Mouse (Mus musculus) CH12.LX (cell line): ENCODE measurements around the gene Gm26657. TPM values are rescaled to one million over a fixed set of nuclear protein-coding genes. Genes with fewer than 3 reads are reported as not detected.
A peak's percentile ranks its signal among the peaks of the same experiment; 100 is the strongest.

Experiments
- DNase-seq: peaks from one replicate; pipeline ENCODE4 v3.0.0-alpha.2; 2013; ENCODE audit errors: extremely low read depth
- H3K27ac ChIP-seq: 2 replicates; pipeline ENCODE4 v1.5.1; 2012; ENCODE audit warnings: low read depth, mild to moderate bottlenecking, control low read depth, moderate library complexity; ENCODE audit not compliant: insufficient read depth
- H3K27me3 ChIP-seq: replicated peaks from 2 replicates; pipeline ENCODE3; 2012; ENCODE audit warnings: inconsistent platforms
- H3K36me3 ChIP-seq, 2 experiments: replicated peaks in 1 of 2; 2 replicates each; pipeline versions ENCODE3 to v1.6.1; 2012; ENCODE audit warnings: inconsistent platforms in 1 of 2, low read length in 1 of 2, mild to moderate bottlenecking in 1 of 2, mixed read lengths in 1 of 2, moderate library complexity in 1 of 2; ENCODE audit not compliant: control insufficient read depth in 1 of 2, insufficient read depth in 1 of 2
- H3K4me1 ChIP-seq, 2 experiments: 2 replicates each; pipeline ENCODE4 v1.6.1; 2012; ENCODE audit warnings: inconsistent platforms in 1 of 2, moderate library complexity in 1 of 2; ENCODE audit not compliant: insufficient read depth in 2 of 2, control insufficient read depth in 1 of 2
- H3K4me2 ChIP-seq: 2 replicates; pipeline ENCODE4 v1.6.1; 2012; ENCODE audit warnings: low read depth, mild to moderate bottlenecking, control low read depth; ENCODE audit not compliant: poor library complexity, insufficient read depth, severe bottlenecking
- H3K4me3 ChIP-seq, 3 experiments: fragments of 150-350 bp in 1 of 3; sonication (generic) in 1 of 3; replicated peaks in 1 of 3; 2 replicates each; pipeline versions ENCODE3 to v1.5.1; 2011 to 2012; ENCODE audit warnings: low read depth in 2 of 3, low read length in 2 of 3, mild to moderate bottlenecking in 2 of 3, moderate library complexity in 2 of 3, control low read depth in 1 of 3, improper control_type of control experiment in 1 of 3, inconsistent platforms in 1 of 3, mixed read lengths in 1 of 3; ENCODE audit not compliant: poor library complexity in 1 of 3
- H3K79me2 ChIP-seq: replicated peaks from 2 replicates; pipeline ENCODE4 v1.6.1; 2012; ENCODE audit warnings: mild to moderate bottlenecking, moderate library complexity; ENCODE audit not compliant: control insufficient read depth, poor library complexity, insufficient read depth, severe bottlenecking; ENCODE audit errors: extremely low read depth
- H3K9ac ChIP-seq: 2 replicates; pipeline ENCODE4 v1.6.1; 2012; ENCODE audit warnings: low read depth, mild to moderate bottlenecking, control low read depth, moderate library complexity; ENCODE audit not compliant: insufficient read depth
- H3K9me3 ChIP-seq: replicated peaks from 2 replicates; pipeline ENCODE3; 2012; ENCODE audit warnings: low read length, inconsistent platforms, mixed read lengths
- CHD1 ChIP-seq: IDR thresholded peaks from 2 replicates; pipeline ENCODE4 v1.6.1; 2012; ENCODE audit warnings: low read depth, low read length, improper control_type of control experiment, inconsistent platforms
- CHD2 ChIP-seq: IDR thresholded peaks from 2 replicates; pipeline ENCODE4 v1.6.1; 2011; ENCODE audit warnings: low read length, improper control_type of control experiment
- CTCF ChIP-seq, 2 experiments: IDR thresholded peaks in 1 of 2; conservative IDR thresholded peaks in 1 of 2; 2 replicates each; pipeline ENCODE4 v1.5.1; 2011 to 2012; ENCODE audit warnings: low read depth in 2 of 2, low read length in 2 of 2, improper control_type of control experiment in 1 of 2, inconsistent platforms in 1 of 2, mild to moderate bottlenecking in 1 of 2, moderate library complexity in 1 of 2
- EP300 ChIP-seq: IDR thresholded peaks from 2 replicates; pipeline ENCODE4 v1.6.1; 2011; ENCODE audit warnings: low read length, improper control_type of control experiment
- ETS1 ChIP-seq: conservative IDR thresholded peaks from 2 replicates; pipeline ENCODE4 v1.6.1; 2012; ENCODE audit warnings: low read depth, mild to moderate bottlenecking, inconsistent platforms, low read length, improper control_type of control experiment, moderate library complexity
- GABPA ChIP-seq: IDR thresholded peaks from 2 replicates; pipeline ENCODE4 v1.6.1; 2012; ENCODE audit warnings: low read depth, low read length, improper control_type of control experiment, inconsistent platforms; ENCODE audit not compliant: insufficient replicate concordance
- HCFC1 ChIP-seq: IDR thresholded peaks from 2 replicates; pipeline ENCODE4 v1.6.1; 2012; ENCODE audit warnings: low read depth, mild to moderate bottlenecking, inconsistent platforms, low read length, improper control_type of control experiment
- IRF4 ChIP-seq: IDR thresholded peaks from 2 replicates; pipeline ENCODE4 v1.6.1; 2014; ENCODE audit warnings: low read depth, mild to moderate bottlenecking, inconsistent platforms, low read length, improper control_type of control experiment
- JUN ChIP-seq: IDR thresholded peaks from 2 replicates; pipeline ENCODE4 v1.6.1; 2011; ENCODE audit warnings: low read depth, mild to moderate bottlenecking, low read length, improper control_type of control experiment, moderate library complexity; ENCODE audit not compliant: insufficient read depth
- JUND ChIP-seq: conservative IDR thresholded peaks from 2 replicates; pipeline ENCODE4 v1.6.1; 2011; ENCODE audit warnings: low read depth, low read length, improper control_type of control experiment
- MAX ChIP-seq: IDR thresholded peaks from 2 replicates; pipeline ENCODE4 v1.6.1; 2011; ENCODE audit warnings: low read length, improper control_type of control experiment
- MEF2A ChIP-seq: IDR thresholded peaks from 2 replicates; pipeline ENCODE4 v1.6.1; 2014; ENCODE audit warnings: low read depth, mild to moderate bottlenecking, inconsistent platforms, low read length, improper control_type of control experiment, borderline replicate concordance
- MXI1 ChIP-seq: IDR thresholded peaks from 2 replicates; pipeline ENCODE4 v1.6.1; 2011; ENCODE audit warnings: mild to moderate bottlenecking, low read depth, low read length, improper control_type of control experiment
- MYC ChIP-seq: IDR thresholded peaks from 2 replicates; pipeline ENCODE4 v1.6.1; 2011; ENCODE audit warnings: low read depth, mild to moderate bottlenecking, improper control_type of control experiment, low read length
- NELFE ChIP-seq: IDR thresholded peaks from 2 replicates; pipeline ENCODE4 v1.6.1; 2011; ENCODE audit warnings: low read depth, low read length, improper control_type of control experiment
- PAX5 ChIP-seq: IDR thresholded peaks from 2 replicates; pipeline ENCODE4 v1.6.1; 2012; ENCODE audit warnings: low read length, inconsistent platforms, mixed read lengths
- POLR2A ChIP-seq: IDR thresholded peaks from 2 replicates; pipeline ENCODE4 v1.6.1; 2011; ENCODE audit warnings: low read depth, mild to moderate bottlenecking, improper control_type of control experiment, low read length
- POLR2AphosphoS2 ChIP-seq: IDR thresholded peaks from 2 replicates; pipeline ENCODE4 v1.6.1; 2011; ENCODE audit warnings: low read depth, low read length, improper control_type of control experiment
- RAD21 ChIP-seq: IDR thresholded peaks from 2 replicates; pipeline ENCODE4 v1.6.1; 2011; ENCODE audit warnings: low read depth, mild to moderate bottlenecking, low read length, improper control_type of control experiment, moderate library complexity
- RCOR1 ChIP-seq: conservative IDR thresholded peaks from 2 replicates; pipeline ENCODE4 v1.6.1; 2012; ENCODE audit warnings: low read depth, mild to moderate bottlenecking, inconsistent platforms, low read length, improper control_type of control experiment
- SIN3A ChIP-seq: IDR thresholded peaks from 2 replicates; pipeline ENCODE4 v1.6.1; 2012; ENCODE audit warnings: low read length, improper control_type of control experiment, inconsistent platforms
- SMC3 ChIP-seq: IDR thresholded peaks from 2 replicates; pipeline ENCODE4 v1.6.1; 2011; ENCODE audit warnings: low read depth, low read length, improper control_type of control experiment
- TBP ChIP-seq: conservative IDR thresholded peaks from 2 replicates; pipeline ENCODE4 v1.6.1; 2011; ENCODE audit warnings: low read depth, low read length, improper control_type of control experiment
- TCF12 ChIP-seq: IDR thresholded peaks from 2 replicates; pipeline ENCODE4 v1.6.1; 2014; ENCODE audit warnings: low read depth, mild to moderate bottlenecking, inconsistent platforms, low read length, improper control_type of control experiment
- UBTF ChIP-seq: IDR thresholded peaks from 2 replicates; pipeline ENCODE4 v1.6.1; 2012; ENCODE audit warnings: low read depth, mild to moderate bottlenecking, inconsistent platforms, low read length, improper control_type of control experiment, moderate library complexity
- USF1 ChIP-seq: IDR thresholded peaks from 2 replicates; pipeline ENCODE4 v1.6.1; 2014; ENCODE audit warnings: low read depth, mild to moderate bottlenecking, inconsistent platforms, low read length, improper control_type of control experiment
- USF2 ChIP-seq: conservative IDR thresholded peaks from 2 replicates; pipeline ENCODE4 v1.6.1; 2011; ENCODE audit warnings: low read depth, low read length, improper control_type of control experiment
- ZMIZ1 ChIP-seq: IDR thresholded peaks from 2 replicates; pipeline ENCODE4 v1.6.1; 2012; ENCODE audit warnings: low read depth, mild to moderate bottlenecking, inconsistent platforms, low read length, improper control_type of control experiment
- ZNF384 ChIP-seq: IDR thresholded peaks from 2 replicates; pipeline ENCODE4 v1.6.1; 2012; ENCODE audit warnings: low read depth, low read length, improper control_type of control experiment, inconsistent platforms
- dilution Hi-C: fragments of 300-500 bp; cut with MboI; formaldehyde crosslinking; loops from 2 replicates; pipeline ENCODE4 v1.14.3; 2020; ENCODE audit warnings: low sequenced_read_pairs; ENCODE audit not compliant: extremely low pct_unique_long_range_greater_than_20kb, extremely low pct_ligation_motif_present
- in situ Hi-C: fragments of 300-500 bp; cut with MboI; formaldehyde crosslinking; loops from 3 replicates; pipeline ENCODE4 v1.14.3; 2019; ENCODE audit warnings: low sequenced_read_pairs, low pct_ligation_motif_present, low pct_unique_long_range_greater_than_20kb, mixed read lengths
- polyA plus RNA-seq: library from polyadenylated mRNA; unstranded; fragments of >175 nt; gene quantifications from 2 replicates; pipeline ENCODE4 v1.2.1, GENCODE M21; 2012; ENCODE audit warnings: low read depth; ENCODE audit not compliant: insufficient read length
- total RNA-seq, 2 experiments: library from RNA; depleted of rRNA; stranded (reverse); fragments of 300-350 nt in 1 of 2; fragments of >200 nt in 1 of 2; gene quantifications; 2 replicates each; pipeline ENCODE4 v1.2.3; 2012 to 2014

The Gm26657 gene
- total and polyA plus RNA-seq, 3 experiments = not detected

DNA sequence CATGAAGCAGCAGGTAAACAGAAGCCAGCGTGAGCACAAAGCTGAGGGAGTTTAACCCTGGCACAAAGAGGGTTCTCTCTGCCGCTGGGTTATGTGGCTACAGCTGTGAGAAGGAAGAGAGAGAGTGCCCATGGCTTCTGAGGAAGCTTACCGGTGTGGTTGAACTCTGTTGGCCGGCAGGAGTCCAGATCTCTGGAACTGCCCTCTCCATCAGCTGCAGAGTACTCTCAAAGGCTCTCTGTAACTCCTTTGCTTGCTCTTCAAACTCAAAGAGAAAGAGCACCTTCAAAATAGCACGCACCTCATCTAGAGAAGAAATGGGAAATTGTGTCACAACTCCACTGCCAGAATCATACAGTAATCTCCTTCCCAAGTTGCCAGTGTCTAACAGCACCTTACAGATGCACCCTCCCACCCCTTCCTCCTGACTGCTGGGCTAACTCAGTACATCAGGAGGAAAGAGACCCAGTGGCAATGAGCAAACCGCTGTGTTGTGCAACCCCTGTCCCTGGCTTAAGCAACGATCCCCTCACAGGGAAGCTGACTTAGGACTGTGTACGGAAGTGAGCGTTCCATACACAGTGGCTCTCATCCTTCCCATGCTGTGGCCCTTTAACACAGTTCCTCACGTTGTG lies 17.2 kb downstream of the Gm26657 start:
- Histone ChIP-seq H3K4me1 (peaks cover 3 to 20% of the 10 kb centered on the region in 2 experiments; a peak in 3 of 4 replicates), H3K27ac (peak overlapping the region; percentile 37), H3K4me2 (no peak overlapping the region), H3K9ac (no peak overlapping the region), H3K79me2 (no peaks in the 10 kb centered on the region), H3K9me3 (no peaks in the 10 kb centered on the region), H3K27me3 (no peaks in the 10 kb centered on the region), H3K4me3 (no peak overlapping the region), H3K36me3 (peaks cover 60 to 93% of the 10 kb centered on the region in 2 experiments)
- dilution Hi-C loops (no loop called here), in situ Hi-C loops (no loop called here)
- TF ChIP-seq SIN3A = no peak
- no peak for TF ChIP-seq UBTF
- TF ChIP-seq POLR2AphosphoS2 = no peak
- TF ChIP-seq CTCF (conservative IDR thresholded peaks at IDR 0.05 in 1 of 2, IDR thresholded peaks at IDR 0.05 in 1 of 2; ENCODE audit: low read depth in 2 of 2, low read length in 2 of 2) = no peak
- TF ChIP-seq TCF12 = no peak
- TF ChIP-seq GABPA = no peak
- no peak for TF ChIP-seq ZMIZ1
- no peak for TF ChIP-seq SMC3
- TF ChIP-seq MYC = no peak
- TF ChIP-seq EP300 = no peak
- TF ChIP-seq MEF2A = no peak
- DNase-seq = no peak

DNA sequence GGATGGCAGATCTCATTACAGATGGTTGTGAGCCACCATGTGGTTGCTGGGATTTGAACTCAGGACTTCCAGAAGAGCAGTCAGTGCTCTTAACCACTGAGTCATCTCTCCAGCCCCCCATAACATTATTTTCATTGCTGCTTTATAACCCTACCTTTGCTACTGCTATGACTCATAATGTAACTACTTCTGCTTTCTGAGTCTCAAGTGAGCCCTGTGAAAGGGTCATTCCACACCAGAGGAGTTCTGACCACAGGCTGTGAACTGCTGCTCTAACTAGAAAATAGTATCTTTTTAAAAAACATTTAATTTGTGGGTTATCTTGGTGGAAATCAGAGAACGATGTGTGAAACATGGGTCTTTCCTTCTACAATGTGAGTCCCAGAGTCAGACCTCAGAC lies 17.8 kb downstream of the Gm26657 start:
- Histone ChIP-seq H3K36me3 (peaks cover 63 to 97% of the 10 kb centered on the region in 2 experiments), H3K27ac (0 out of 2 replicates have a peak overlapping the region, but pooled peaks have one; percentile 51)
- dilution Hi-C loops = no loop called here

More for the DNA sequence above, 17.8 kb downstream of the Gm26657 start:
- no peak overlapping the region for H3K4me2 ChIP-seq
- no peak overlapping the region for H3K9ac ChIP-seq
- no peak overlapping the region for H3K4me3 ChIP-seq
- H3K79me2 ChIP-seq = no peaks in the 10 kb centered on the region
- H3K4me1 ChIP-seq = peaks cover 3 to 20% of the 10 kb centered on the region in 2 experiments; a peak in 3 of 4 replicates
- H3K27me3 ChIP-seq = no peaks in the 10 kb centered on the region
- H3K9me3 ChIP-seq = no peaks in the 10 kb centered on the region
- in situ Hi-C loops = no loop called here
- no peak for TF ChIP-seq MAX
- TF ChIP-seq ETS1 = no peak
- no peak for TF ChIP-seq TBP
- TF ChIP-seq CHD2 = no peak
- no peak for TF ChIP-seq CHD1
- TF ChIP-seq EP300 = peak; percentile 66
- peak; percentile 84 for TF ChIP-seq IRF4
- no peak for TF ChIP-seq ZMIZ1
- TF ChIP-seq NELFE = no peak
- no peak for TF ChIP-seq RCOR1
- TF ChIP-seq USF1 = no peak
- no peak for TF ChIP-seq RAD21
- TF ChIP-seq TCF12 = no peak
- TF ChIP-seq MXI1 = no peak
- TF ChIP-seq SMC3 = no peak
- TF ChIP-seq USF2 = no peak
- peak; percentile 79; the same call in 1 of the 2 replicates for TF ChIP-seq JUN
- no peak for TF ChIP-seq HCFC1
- TF ChIP-seq CTCF (conservative IDR thresholded peaks at IDR 0.05 in 1 of 2, IDR thresholded peaks at IDR 0.05 in 1 of 2; ENCODE audit: low read depth in 2 of 2, low read length in 2 of 2) = no peak
- no peak for TF ChIP-seq GABPA
- no peak for TF ChIP-seq PAX5
- TF ChIP-seq JUND = peak; percentile 88
- TF ChIP-seq ZNF384 = no peak
- no peak for TF ChIP-seq POLR2A
- DNase-seq = peak; percentile 46
